Mouse (Mus musculus) spleen, adult 10 weeks (tissue): ENCODE results near the gene Gdnf. TPM values are rescaled to one million over a fixed set of nuclear protein-coding genes. Genes with fewer than 3 reads are reported as not detected.

ENCODE experiments used
- polyA plus RNA-seq: library from polyadenylated mRNA; stranded (reverse); fragments of 350-450 nt; fragmentation: Illumina TruSeq; extraction: RNeasy Lipid Tissue Mini Kit (QIAGEN cat#74804); gene quantifications from one replicate; pipeline ENCODE4 v1.2.3, GENCODE M21; 2015; ENCODE audit warnings: low replicate concordance; ENCODE audit not compliant: insufficient read depth

The Gdnf gene
- polyA plus RNA-seq: 0.15 TPM

DNA sequence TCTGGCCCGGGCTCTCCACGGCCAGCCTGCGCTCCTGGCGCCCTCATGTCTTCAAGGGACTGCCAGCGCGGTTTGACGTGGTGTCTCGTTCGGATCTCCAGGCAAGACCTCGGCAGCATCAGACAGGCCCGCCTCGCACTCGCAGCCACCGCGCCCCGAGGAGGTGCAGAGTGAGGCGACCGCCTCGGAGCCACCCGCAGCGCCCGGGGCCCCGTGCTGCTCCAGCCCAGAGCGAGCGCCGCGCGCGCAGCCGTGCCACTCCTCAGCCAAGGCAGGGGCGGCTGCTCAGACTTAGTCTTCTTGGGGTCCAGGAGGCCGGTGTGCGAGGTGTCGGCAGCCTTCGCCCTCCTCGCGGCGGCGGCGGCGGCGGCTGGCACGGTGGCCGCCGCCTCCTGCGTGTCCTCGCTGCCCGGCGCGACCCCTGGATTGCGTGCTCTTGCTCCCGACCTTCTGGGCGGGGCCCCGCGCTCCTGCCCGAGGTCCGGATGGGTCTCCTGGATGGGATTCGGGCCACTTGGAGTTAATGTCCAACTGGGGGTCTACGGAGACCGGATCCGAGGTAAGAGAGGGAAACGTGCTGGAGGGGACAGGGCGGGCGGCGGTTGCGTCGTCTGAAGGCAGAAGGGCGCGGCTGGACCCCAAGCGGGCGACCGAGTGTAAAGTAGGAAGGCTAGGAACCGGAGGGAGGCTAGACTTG, at the start of gene Gdnf:
Gene Gdnf (plus strand): TSS at position 291 of the 697 bp plus-strand sequence.

